Mouse (Mus musculus): ENCODE data around the gene Cryab. TPM values are rescaled to one million over a fixed set of nuclear protein-coding genes. Genes with fewer than 3 reads are reported as not detected.
A peak's percentile ranks its signal among the peaks of the same experiment; 100 is the strongest.

The Cryab gene
- polyA plus RNA-seq, 1 experiment from 2014 or later, result 233 TPM

- Histone ChIP-seq H3K4me1 (replicated peaks; ENCODE audit: insufficient read depth, low read length) (no peaks in the 10 kb centered on the region), H3K27ac (peak overlapping the region; percentile 27; the same call in 1 of the 2 replicates), H3K9ac (ENCODE audit: low read depth, low read length) (peak overlapping the region; percentile 91), H3K27me3 (ENCODE audit: insufficient read depth, low read length) (no peaks in the 10 kb centered on the region), H3K9me3 (replicated peaks; ENCODE audit: low read length) (no peaks in the 10 kb centered on the region), H3K4me2 (ENCODE audit: low read length) (peak overlapping the region; percentile 92), H3K36me3 (ENCODE audit: insufficient read depth, low read length) (peaks cover 5% of the 10 kb centered on the region; the same call in 1 of the 2 replicates), H3K4me3 (replicated peaks; ENCODE audit: low read depth, low read length) (peak overlapping the region; percentile 95)
- DNase-seq (ENCODE audit: low spot score) (peak; percentile 10), ATAC-seq (replicated peaks; ENCODE audit: low FRiP score, low read depth) (0 out of 2 replicates have a peak, but pooled peaks have one; percentile 7)
- TF ChIP-seq CTCF (IDR thresholded peaks at IDR 0.05; ENCODE audit: low read depth), result no peak
- WGBS, result under 1% methylated on average over 29 of the region's 30 CpGs
Measured at GRCm38 (mm10) chr9:50775662-50776126, 24.6 kb downstream of the Cryab start.

- TF ChIP-seq CTCF (IDR thresholded peaks at IDR 0.05; ENCODE audit: low read depth), result no peak
- Histone ChIP-seq H3K4me1 (replicated peaks; ENCODE audit: insufficient read depth, low read length) (no peaks in the 10 kb centered on the region), H3K36me3 (ENCODE audit: insufficient read depth, low read length) (peaks cover 9% of the 10 kb centered on the region), H3K27ac (0 out of 2 replicates have a peak overlapping the region, but pooled peaks have one; percentile 27), H3K4me2 (ENCODE audit: low read length) (peak overlapping the region; percentile 92), H3K9ac (ENCODE audit: low read depth, low read length) (peak overlapping the region; percentile 91), H3K27me3 (ENCODE audit: insufficient read depth, low read length) (no peaks in the 10 kb centered on the region), H3K4me3 (replicated peaks; ENCODE audit: low read depth, low read length) (peak overlapping the region; percentile 95), H3K9me3 (replicated peaks; ENCODE audit: low read length) (no peaks in the 10 kb centered on the region)
- no peak for DNase-seq (ENCODE audit: low spot score)
- ATAC-seq (replicated peaks; ENCODE audit: low FRiP score, low read depth), result no peak
- WGBS, result 57% methylated on average over 11 of the region's 11 CpGs
Measured at GRCm38 (mm10) chr9:50776162-50776760, 25.1 kb downstream of the Cryab start.

- H3K9ac ChIP-seq (ENCODE audit: low read depth, low read length), result no peak overlapping the region
- H3K9me3 ChIP-seq (replicated peaks; ENCODE audit: low read length), result no peaks in the 10 kb centered on the region
- H3K27me3 ChIP-seq (ENCODE audit: insufficient read depth, low read length), result no peaks in the 10 kb centered on the region
- 81% methylated on average over 2 of the region's 2 CpGs for WGBS
- H3K4me3 ChIP-seq (replicated peaks; ENCODE audit: low read depth, low read length), result no peak overlapping the region
- no peaks in the 10 kb centered on the region for H3K4me1 ChIP-seq (replicated peaks; ENCODE audit: insufficient read depth, low read length)
- no peak overlapping the region for H3K4me2 ChIP-seq (ENCODE audit: low read length)
- ATAC-seq (replicated peaks; ENCODE audit: low FRiP score, low read depth) (no peak), DNase-seq (ENCODE audit: low spot score) (no peak)
- peaks cover 29% of the 10 kb centered on the region for H3K36me3 ChIP-seq (ENCODE audit: insufficient read depth, low read length)
- TF ChIP-seq CTCF (IDR thresholded peaks at IDR 0.05; ENCODE audit: low read depth), result peak; percentile 63
- H3K27ac ChIP-seq, result no peak overlapping the region
Measured at GRCm38 (mm10) chr9:50782155-50782554, 31.0 kb downstream of the Cryab start.

GRCm38 (mm10) chr9:50795266-50795665 lies 44.1 kb downstream of the Cryab start:
- no peaks in the 10 kb centered on the region for H3K4me1 ChIP-seq (replicated peaks; ENCODE audit: insufficient read depth, low read length)
- H3K27ac ChIP-seq, result no peak overlapping the region
- no peak overlapping the region for H3K4me2 ChIP-seq (ENCODE audit: low read length)
- ATAC-seq (replicated peaks; ENCODE audit: low FRiP score, low read depth), result no peak
- peaks cover 20% of the 10 kb centered on the region for H3K36me3 ChIP-seq (ENCODE audit: insufficient read depth, low read length)
- no peak overlapping the region for H3K9ac ChIP-seq (ENCODE audit: low read depth, low read length)
- H3K9me3 ChIP-seq (replicated peaks; ENCODE audit: low read length), result no peaks in the 10 kb centered on the region
- no peaks in the 10 kb centered on the region for H3K27me3 ChIP-seq (ENCODE audit: insufficient read depth, low read length)
- TF ChIP-seq CTCF (IDR thresholded peaks at IDR 0.05; ENCODE audit: low read depth), result no peak
- no peak for DNase-seq (ENCODE audit: low spot score)
- 94% methylated on average over 3 of the region's 3 CpGs for WGBS
- no peak overlapping the region for H3K4me3 ChIP-seq (replicated peaks; ENCODE audit: low read depth, low read length)

GRCm38 (mm10) chr9:50796776-50797175 lies 45.7 kb downstream of the Cryab start:
- H3K9me3 ChIP-seq (replicated peaks; ENCODE audit: low read length), result no peaks in the 10 kb centered on the region
- 89% methylated on average over 8 of the region's 8 CpGs for WGBS
- H3K27ac ChIP-seq, result no peak overlapping the region
- no peak overlapping the region for H3K4me2 ChIP-seq (ENCODE audit: low read length)
- peaks cover 12% of the 10 kb centered on the region; the same call in 1 of the 2 replicates for H3K36me3 ChIP-seq (ENCODE audit: insufficient read depth, low read length)
- H3K4me1 ChIP-seq (replicated peaks; ENCODE audit: insufficient read depth, low read length), result no peaks in the 10 kb centered on the region
- no peak overlapping the region for H3K4me3 ChIP-seq (replicated peaks; ENCODE audit: low read depth, low read length)
- no peak overlapping the region for H3K9ac ChIP-seq (ENCODE audit: low read depth, low read length)
- ATAC-seq (replicated peaks; ENCODE audit: low FRiP score, low read depth) (no peak), DNase-seq (ENCODE audit: low spot score) (no peak)
- H3K27me3 ChIP-seq (ENCODE audit: insufficient read depth, low read length), result no peaks in the 10 kb centered on the region
- no peak for TF ChIP-seq CTCF (IDR thresholded peaks at IDR 0.05; ENCODE audit: low read depth)

GRCm38 (mm10) chr9:50797641-50798040 lies 46.5 kb downstream of the Cryab start:
- WGBS, result 96% methylated on average over 7 of the region's 7 CpGs

More at GRCm38 (mm10) chr9:50797641-50798040, 46.5 kb downstream of the Cryab start:
- no peaks in the 10 kb centered on the region for H3K4me1 ChIP-seq (replicated peaks; ENCODE audit: insufficient read depth, low read length)
- H3K9ac ChIP-seq (ENCODE audit: low read depth, low read length), result no peak overlapping the region
- peaks cover 12% of the 10 kb centered on the region for H3K36me3 ChIP-seq (ENCODE audit: insufficient read depth, low read length)
- no peak for DNase-seq (ENCODE audit: low spot score)
- H3K9me3 ChIP-seq (replicated peaks; ENCODE audit: low read length), result no peaks in the 10 kb centered on the region
- no peak for ATAC-seq (replicated peaks; ENCODE audit: low FRiP score, low read depth)
- no peak overlapping the region for H3K4me3 ChIP-seq (replicated peaks; ENCODE audit: low read depth, low read length)
- TF ChIP-seq CTCF (IDR thresholded peaks at IDR 0.05; ENCODE audit: low read depth), result no peak
- no peak overlapping the region for H3K4me2 ChIP-seq (ENCODE audit: low read length)
- H3K27me3 ChIP-seq (ENCODE audit: insufficient read depth, low read length), result no peaks in the 10 kb centered on the region
- no peak overlapping the region for H3K27ac ChIP-seq
